Mouse (Mus musculus): Measurements from ENCODE around the gene Htr5a.

DNA sequence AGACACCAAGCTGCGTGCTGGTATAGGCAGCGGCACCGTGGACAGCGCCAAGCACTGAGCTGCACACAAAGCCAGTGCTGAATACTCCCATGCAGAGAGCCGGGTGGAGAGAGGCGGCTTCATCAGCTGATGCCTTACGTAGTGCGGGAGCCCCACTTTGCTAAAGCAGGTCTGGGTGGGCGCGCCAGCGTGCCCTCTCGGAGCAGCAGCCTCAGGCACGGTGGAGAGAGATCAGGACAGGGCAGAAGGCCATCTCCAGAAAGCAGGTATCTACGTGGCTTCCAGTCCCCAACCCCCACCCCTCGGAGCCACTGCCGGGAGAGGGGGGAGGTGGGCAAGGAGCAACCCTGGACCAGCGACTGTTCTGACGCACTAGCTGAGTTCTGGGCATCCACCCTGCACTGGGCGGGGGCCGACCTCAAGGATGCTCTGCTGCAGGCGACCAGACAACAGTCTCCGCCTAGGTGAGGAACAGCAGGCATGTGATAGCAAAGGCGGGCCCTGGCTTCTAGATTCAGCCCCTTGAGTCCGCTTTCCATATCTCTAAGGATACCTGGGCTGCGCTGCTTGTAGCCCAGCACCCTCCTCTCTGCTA, at the start of gene Htr5a:
- no peak for TF ChIP-seq CTCF (IDR thresholded peaks at IDR 0.05; ENCODE audit: low read depth)
- TF ChIP-seq EP300 (IDR thresholded peaks at IDR 0.05; ENCODE audit: low read depth), result no peak
